Mouse (Mus musculus) embryonic fibroblast, embryonic 13.5 days (primary cell): ENCODE measurements at regions not wholly inside any gene's neighbourhood (a gene's known extent, or its start where the extent isn't known, plus 50 kb on each side); places are given as distances from the start of the nearest gene placed in this dataset.

Experiments
- CTCF ChIP-seq: IDR thresholded peaks from 2 replicates; pipeline ENCODE4 v1.5.1; 2011; ENCODE audit warnings: mild to moderate bottlenecking, control low read depth, low read length, moderate library complexity, borderline replicate concordance; ENCODE audit not compliant: insufficient read depth
- POLR2A ChIP-seq: IDR thresholded peaks from 2 replicates; pipeline ENCODE4 v1.6.1; 2011; ENCODE audit warnings: low read depth, mild to moderate bottlenecking, control low read depth, low read length, moderate library complexity

- TF ChIP-seq CTCF: no peak
- TF ChIP-seq POLR2A: no peak
Observed at GRCm38 (mm10) chr5:91247444-91247843, 108.0 kb downstream of the Areg start.
